Mouse (Mus musculus): ENCODE data around the gene Fam219a.

GRCm38 (mm10) chr4:41497995-41498845 is 71.1 kb downstream of the Fam219a start:
- TF ChIP-seq CTCF (IDR thresholded peaks at IDR 0.05; ENCODE audit: low read depth, low read length), result no peak
- no peak for TF ChIP-seq EP300 (IDR thresholded peaks at IDR 0.05; ENCODE audit: insufficient read depth, low read depth, low read length)

Measured in ES-Bruce4 (cell line).